Mouse (Mus musculus) ES-E14 (cell line): ENCODE data around the gene Ceacam9.

Experiments used
- CHD2 ChIP-seq: IDR thresholded peaks from 2 replicates; pipeline ENCODE4 v1.6.1; 2014; ENCODE audit warnings: mild to moderate bottlenecking, low read depth, low read length, inconsistent platforms
- HCFC1 ChIP-seq: IDR thresholded peaks from 2 replicates; pipeline ENCODE4 v1.6.1; 2012; ENCODE audit warnings: low read length, inconsistent platforms, borderline replicate concordance; ENCODE audit not compliant: insufficient read depth
- ZC3H11A ChIP-seq: IDR thresholded peaks from 2 replicates; pipeline ENCODE4 v1.6.1; 2012; ENCODE audit warnings: low read depth, mild to moderate bottlenecking, inconsistent platforms, low read length, borderline replicate concordance
- ZNF384 ChIP-seq: IDR thresholded peaks from 2 replicates; pipeline ENCODE4 v1.6.1; 2012; ENCODE audit warnings: low read depth, low read length, inconsistent platforms

GRCm38 (mm10) chr7:16761630-16762029 is 39.9 kb downstream of the Ceacam9 start:
- TF ChIP-seq HCFC1 (no peak), ZNF384 (no peak), ZC3H11A (no peak), CHD2 (no peak)
